Mouse (Mus musculus) liver, embryonic 14.5 days (tissue): ENCODE measurements at regions not wholly inside any gene's neighbourhood (a gene's known extent, or its start where the extent isn't known, plus 50 kb on each side); places are given as distances from the start of the nearest gene placed in this dataset.

Experiments
- ATAC-seq: fragments of 200-750 bp; cut with Nextera tagmentation; 2 replicates; pipeline ENCODE4 v1.8.0; 2017; ENCODE audit warnings: moderate number of reproducible peaks, mild to moderate bottlenecking, moderate library complexity; ENCODE audit not compliant: insufficient read depth
- DNase-seq, 3 experiments: peaks; one replicate each; pipeline ENCODE4 v3.0.0-alpha.2; 2012 to 2013; ENCODE audit warnings: low read depth in 3 of 3, low spot score in 3 of 3
- H3K27ac ChIP-seq: fragments of 300-500 bp; sonication (generic); 2 replicates; pipeline ENCODE4 v1.5.1; 2014; ENCODE audit warnings: moderate library complexity, mild to moderate bottlenecking, control low read depth, inconsistent platforms
- H3K27me3 ChIP-seq: fragments of 300-500 bp; sonication (generic); 2 replicates; pipeline ENCODE4 v1.6.1; 2014; ENCODE audit warnings: mild to moderate bottlenecking, low read length, moderate library complexity; ENCODE audit not compliant: control insufficient read depth, insufficient read depth
- H3K36me3 ChIP-seq: fragments of 300-500 bp; sonication (generic); replicated peaks from 2 replicates; pipeline ENCODE4 v1.6.1; 2014; ENCODE audit warnings: low read depth; ENCODE audit not compliant: control insufficient read depth, insufficient read depth
- H3K4me1 ChIP-seq, 2 experiments: fragments of 200-500 bp in 1 of 2; fragments of 300-500 bp in 1 of 2; sonication (generic) in 1 of 2; replicated peaks; 2 replicates each; pipeline ENCODE4 v1.6.1; 2012 to 2014; ENCODE audit warnings: antibody characterized with exemption in 1 of 2, inconsistent platforms in 1 of 2, low read length in 1 of 2; ENCODE audit not compliant: control insufficient read depth in 2 of 2, insufficient read depth in 2 of 2
- H3K4me2 ChIP-seq: fragments of 300-500 bp; sonication (generic); 2 replicates; pipeline ENCODE4 v1.6.1; 2014; ENCODE audit warnings: low read depth, mild to moderate bottlenecking, control low read depth, moderate library complexity
- H3K4me3 ChIP-seq, 2 experiments: fragments of 200-500 bp in 1 of 2; fragments of 300-500 bp in 1 of 2; sonication (generic) in 1 of 2; 2 replicates each; pipeline ENCODE4 v1.5.1; 2012 to 2014; ENCODE audit warnings: low read depth in 2 of 2, low read length in 2 of 2, mild to moderate bottlenecking in 2 of 2, control low read depth in 1 of 2, inconsistent platforms in 1 of 2, moderate library complexity in 1 of 2; ENCODE audit not compliant: insufficient read depth in 1 of 2
- H3K9ac ChIP-seq: fragments of 300-500 bp; sonication (generic); replicated peaks from 2 replicates; pipeline ENCODE4 v1.6.1; 2014; ENCODE audit warnings: mild to moderate bottlenecking, control low read depth, moderate library complexity
- H3K9me3 ChIP-seq: fragments of 300-500 bp; sonication (generic); 2 replicates; pipeline ENCODE4 v1.6.1; 2016; ENCODE audit warnings: low read length, mixed read lengths; ENCODE audit not compliant: control insufficient read depth
- CTCF ChIP-seq: IDR thresholded peaks from 2 replicates; pipeline ENCODE4 v1.5.1; 2016; ENCODE audit warnings: antibody characterized with exemption, low read depth, control low read depth
- EP300 ChIP-seq: IDR thresholded peaks from 2 replicates; pipeline ENCODE4 v1.6.1; 2016; ENCODE audit warnings: antibody characterized with exemption, low read depth
- WGBS: fragments of 180-500 bp; shearing (Covaris S2); extraction: QIAGEN DNeasy Blood & Tissue Kit; methylation state at CpG from one replicate; pipeline ENCODE4 v1.1.7; 2014; ENCODE audit not compliant: insufficient replicate concordance; 5-methylcytosine and 5-hydroxymethylcytosine counted together

- no peaks in the 10 kb centered on the region for H3K27me3 ChIP-seq
These were observed 451.9 kb upstream of the Sphkap start for GRCm38 (mm10) chr1:83859732-83860424.

GRCm38 (mm10) chr1:83853996-83854395, 446.0 kb upstream of the Sphkap start:
- DNase-seq, result no peak
- Histone ChIP-seq H3K4me3 (no peak overlapping the region), H3K36me3 (no peaks in the 10 kb centered on the region), H3K4me1 (no peaks in the 10 kb centered on the region), H3K27ac (no peak overlapping the region), H3K9me3 (no peaks in the 10 kb centered on the region), H3K9ac (no peak overlapping the region), H3K27me3 (no peaks in the 10 kb centered on the region), H3K4me2 (no peak overlapping the region)
- TF ChIP-seq EP300 (no peak), CTCF (no peak)
- ATAC-seq, result no peak
- WGBS, result 77% methylated on average over 5 of the region's 5 CpGs

More at GRCm38 (mm10) chr1:83859732-83860424, 451.9 kb upstream of the Sphkap start:
- no peak for DNase-seq
- TF ChIP-seq EP300 (no peak), CTCF (no peak)
- ATAC-seq, result no peak
- Histone ChIP-seq H3K4me3 (no peak overlapping the region), H3K4me2 (no peak overlapping the region), H3K9me3 (no peaks in the 10 kb centered on the region), H3K9ac (no peak overlapping the region), H3K27ac (no peak overlapping the region), H3K36me3 (no peaks in the 10 kb centered on the region), H3K4me1 (no peaks in the 10 kb centered on the region)
- WGBS, result 52% methylated on average over 3 of the region's 3 CpGs

- no peak for DNase-seq
- TF ChIP-seq EP300 (no peak), CTCF (no peak)
These were observed 443.1 kb upstream of the Sphkap start for GRCm38 (mm10) chr1:83851081-83851480.

GRCm38 (mm10) chr1:83848414-83848813, 440.4 kb upstream of the Sphkap start:
- H3K4me1 ChIP-seq, result no peaks in the 10 kb centered on the region
- H3K27ac ChIP-seq, result no peak overlapping the region
- no peak overlapping the region for H3K9ac ChIP-seq
- DNase-seq (no peak), ATAC-seq (no peak)
- WGBS, result 61% methylated on average over 2 of the region's 2 CpGs
- H3K27me3 ChIP-seq, result no peaks in the 10 kb centered on the region
- no peak overlapping the region for H3K4me3 ChIP-seq
- no peak overlapping the region for H3K4me2 ChIP-seq
- no peaks in the 10 kb centered on the region for H3K9me3 ChIP-seq
- no peaks in the 10 kb centered on the region for H3K36me3 ChIP-seq
- TF ChIP-seq EP300 (no peak), CTCF (no peak)

More at GRCm38 (mm10) chr1:83851081-83851480, 443.1 kb upstream of the Sphkap start:
- ATAC-seq, result no peak
- H3K4me1 ChIP-seq, result no peaks in the 10 kb centered on the region
- no peak overlapping the region for H3K27ac ChIP-seq
- WGBS, result 69% methylated on average over 6 of the region's 6 CpGs
- H3K36me3 ChIP-seq, result no peaks in the 10 kb centered on the region
- H3K4me3 ChIP-seq, result no peak overlapping the region
- H3K27me3 ChIP-seq, result no peaks in the 10 kb centered on the region
- H3K9ac ChIP-seq, result no peak overlapping the region
- H3K9me3 ChIP-seq, result no peaks in the 10 kb centered on the region
- H3K4me2 ChIP-seq, result no peak overlapping the region

- Histone ChIP-seq H3K4me3 (no peak overlapping the region), H3K27ac (no peak overlapping the region), H3K27me3 (no peaks in the 10 kb centered on the region), H3K36me3 (no peaks in the 10 kb centered on the region), H3K9ac (no peak overlapping the region), H3K4me2 (no peak overlapping the region), H3K9me3 (no peaks in the 10 kb centered on the region), H3K4me1 (no peaks in the 10 kb centered on the region)
- TF ChIP-seq EP300, result no peak
- TF ChIP-seq CTCF, result no peak
- WGBS, result 41% methylated on average over 5 of the region's 5 CpGs
- ATAC-seq, result no peak
- DNase-seq, result no peak
These were observed 440.0 kb upstream of the Sphkap start for GRCm38 (mm10) chr1:83847992-83848391.
